Mouse (Mus musculus) frontal cortex, postnatal 25 days (tissue): ENCODE results near the gene Fbxo31.
A peak's percentile ranks its signal among the peaks of the same experiment; 100 is the strongest.
"Not testable (repeated sequence)": the region's sequence is repeated elsewhere in the genome, so short reads cannot be mapped to it uniquely, and the experiment has no call there.

Experiments used
- DNase-seq, 2 experiments: peaks; one replicate each; pipeline ENCODE4 v3.0.0; 2022; ENCODE audit warnings: low spot score in 2 of 2

Fbxo31 gene

GRCm38 (mm10) chr8:121578676-121579451, at the start of gene Fbxo31:
Fbxo31 (minus strand) TSS chr8:121578806.
- DNase-seq: peak; percentile 88 to 91

DNA sequence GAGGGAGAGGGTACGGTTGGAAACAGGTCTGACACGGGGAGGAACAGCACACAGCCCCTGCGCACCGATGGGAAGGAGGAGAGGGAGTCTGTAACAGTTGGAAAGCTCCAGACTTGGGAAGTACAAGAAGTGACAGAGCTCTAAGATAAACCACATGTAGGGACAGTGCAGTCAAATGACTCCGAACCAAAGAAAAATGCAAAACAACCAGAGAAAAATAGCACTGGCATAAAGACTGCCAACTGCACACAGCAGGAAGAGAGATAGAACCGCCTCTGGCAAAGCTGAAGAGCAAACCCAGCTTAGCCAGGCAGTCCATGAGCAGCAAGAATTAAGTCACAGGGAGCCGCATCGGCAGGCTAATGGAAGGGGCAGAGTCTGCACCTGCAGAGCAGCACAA, 44.4 kb upstream of the Fbxo31 start:
- no peak for DNase-seq

DNA sequence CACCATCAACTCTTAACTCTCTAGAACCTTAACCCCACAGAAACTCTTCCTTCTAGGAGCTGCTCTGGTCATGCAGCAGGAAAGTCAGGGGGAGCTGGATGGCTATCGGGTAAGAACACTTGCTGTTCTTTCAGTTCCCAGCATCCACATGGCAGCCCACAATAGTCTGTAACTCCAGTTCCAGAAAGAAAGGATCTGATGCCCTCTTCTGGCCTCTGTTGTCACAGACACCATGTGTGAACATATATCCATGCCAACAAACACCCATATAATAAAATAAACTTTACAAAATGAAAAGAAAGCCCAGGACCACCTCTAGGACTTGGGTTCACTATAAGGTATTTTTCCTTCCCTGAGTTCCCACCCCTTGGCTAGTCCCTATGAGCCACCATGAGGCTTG, 43.3 kb upstream of the Fbxo31 start:
- no peak for DNase-seq

DNA sequence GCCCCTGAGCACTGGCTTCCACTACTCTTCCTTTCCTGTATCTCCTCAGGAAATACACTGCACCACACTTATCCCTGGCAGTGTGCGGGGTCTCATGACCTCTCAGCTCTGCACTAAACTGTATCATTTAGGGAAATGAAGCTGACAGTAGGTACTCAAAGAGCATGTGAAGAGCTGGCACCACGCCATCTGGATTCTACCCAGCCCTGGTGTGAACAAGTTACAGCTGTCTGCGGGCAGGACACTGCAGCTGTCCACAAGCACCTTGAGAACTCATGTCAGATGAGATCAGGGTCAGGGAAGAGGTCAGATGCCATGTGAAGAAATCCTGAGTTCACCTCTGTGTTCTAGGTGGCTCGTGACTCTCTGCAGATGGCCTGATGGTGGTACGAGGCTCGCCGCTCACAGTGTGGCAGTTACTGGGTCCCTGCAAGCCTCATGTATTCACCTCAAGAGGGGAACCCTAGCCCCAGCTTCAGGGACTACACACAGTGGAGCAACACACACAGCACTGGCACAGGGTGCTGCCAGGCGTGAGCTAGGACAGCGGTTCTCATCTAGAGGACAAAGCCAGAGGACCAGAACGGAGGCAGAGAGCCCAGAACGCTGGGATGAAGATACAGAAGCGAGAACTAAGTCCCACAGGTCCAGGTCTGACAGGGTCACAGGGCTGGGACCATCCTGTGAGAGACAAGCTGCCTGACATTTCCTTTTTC, 42.4 kb upstream of the Fbxo31 start:
- DNase-seq: no peak

DNA sequence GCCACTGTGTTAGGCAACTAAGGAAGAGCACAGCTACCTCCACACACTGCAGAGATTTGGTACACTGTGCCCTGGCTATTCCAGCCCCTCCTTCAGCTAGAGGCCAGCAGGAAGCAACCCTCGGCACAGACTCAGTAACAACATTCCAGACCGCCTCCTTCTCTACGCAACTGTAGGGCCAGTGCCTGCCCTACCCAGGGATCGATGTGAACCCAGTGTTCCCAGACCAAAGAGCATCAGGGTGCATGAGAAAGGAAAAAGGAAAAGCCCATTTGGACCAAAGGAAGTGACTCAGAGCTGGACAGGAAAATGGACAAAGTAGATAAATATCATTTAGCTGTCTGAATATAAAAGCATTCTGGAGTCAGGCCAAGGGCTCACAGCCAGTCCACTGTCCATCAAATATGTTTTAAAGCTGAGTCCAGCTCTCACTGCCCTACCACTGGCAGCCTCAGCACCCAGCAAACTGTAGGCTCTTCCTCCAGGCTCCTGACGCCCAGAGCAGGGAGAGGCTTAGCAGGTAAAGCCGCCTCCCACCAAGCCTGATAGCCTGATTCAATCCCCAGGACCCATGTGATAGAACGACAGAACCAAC, 40.9 kb upstream of the Fbxo31 start:
- DNase-seq: no peak

DNA sequence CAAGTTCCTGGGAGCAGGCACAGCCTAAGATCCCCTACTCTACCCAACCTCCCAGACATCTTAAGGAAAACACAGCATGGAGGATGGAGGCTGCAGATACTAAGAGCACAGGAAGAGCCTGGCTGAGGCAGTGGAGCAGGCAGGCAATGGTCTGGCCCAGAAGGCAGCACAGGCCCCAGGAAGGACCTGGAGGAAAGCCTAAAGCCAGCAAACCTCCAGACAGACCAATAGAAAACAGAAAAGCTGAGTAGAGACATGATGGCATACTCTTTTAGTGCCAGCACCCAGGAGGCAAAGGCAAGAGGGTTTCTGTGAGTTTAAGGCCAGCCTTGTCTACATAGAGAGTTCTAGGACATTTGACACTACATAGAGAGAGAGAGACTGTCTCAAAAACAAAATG, 34.8 kb upstream of the Fbxo31 start:
- no peak for DNase-seq

GRCm38 (mm10) chr8:121609916-121610315, 31.3 kb upstream of the Fbxo31 start:
- no peak for DNase-seq

- DNase-seq: no peak
These were observed 30.6 kb upstream of the Fbxo31 start for GRCm38 (mm10) chr8:121609251-121609650.

DNA sequence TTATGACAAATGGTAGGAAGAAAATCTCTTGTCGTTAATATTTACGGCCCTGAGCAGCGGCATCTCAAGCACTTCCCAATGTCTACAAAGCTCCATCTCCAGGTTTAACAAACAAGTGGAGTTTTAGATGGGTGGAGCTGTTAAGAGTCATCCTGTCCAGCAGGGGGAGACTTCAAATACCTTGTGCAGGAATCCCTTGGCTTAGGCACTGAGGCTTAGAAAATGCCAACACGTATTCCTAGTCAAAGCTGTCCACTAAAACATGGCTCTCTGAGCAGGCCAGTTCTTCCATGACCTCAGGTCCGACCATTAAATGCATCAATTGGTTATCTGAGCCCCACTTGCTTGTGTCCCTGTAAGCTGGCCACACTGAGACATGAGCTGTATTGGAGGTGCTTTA, 29.1 kb upstream of the Fbxo31 start:
- DNase-seq: no peak

- no peak for DNase-seq
These were observed 25.2 kb upstream of the Fbxo31 start for GRCm38 (mm10) chr8:121603801-121604200.

GRCm38 (mm10) chr8:121602860-121603259, 24.3 kb upstream of the Fbxo31 start:
- DNase-seq: peak; percentile 57 to 69

DNA sequence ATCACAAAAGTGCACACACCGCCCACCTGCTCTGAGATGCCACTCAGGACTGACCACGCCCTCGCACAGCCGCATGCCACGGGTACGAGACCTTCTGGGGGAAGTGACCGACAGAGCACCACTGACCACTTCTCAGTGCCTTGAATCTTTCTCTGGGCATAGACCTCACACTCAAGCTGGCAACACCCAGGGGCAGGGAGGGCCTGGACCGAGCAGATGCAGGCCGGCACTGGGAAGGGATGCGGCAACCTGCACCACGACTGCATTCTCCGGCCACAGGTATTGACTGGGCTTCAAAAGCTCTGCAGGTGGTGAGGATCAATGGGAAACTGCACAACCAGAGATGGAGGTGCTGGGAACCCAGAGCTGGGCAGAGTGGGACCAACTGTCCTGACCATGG, 23.8 kb upstream of the Fbxo31 start:
- no peak for DNase-seq

DNA sequence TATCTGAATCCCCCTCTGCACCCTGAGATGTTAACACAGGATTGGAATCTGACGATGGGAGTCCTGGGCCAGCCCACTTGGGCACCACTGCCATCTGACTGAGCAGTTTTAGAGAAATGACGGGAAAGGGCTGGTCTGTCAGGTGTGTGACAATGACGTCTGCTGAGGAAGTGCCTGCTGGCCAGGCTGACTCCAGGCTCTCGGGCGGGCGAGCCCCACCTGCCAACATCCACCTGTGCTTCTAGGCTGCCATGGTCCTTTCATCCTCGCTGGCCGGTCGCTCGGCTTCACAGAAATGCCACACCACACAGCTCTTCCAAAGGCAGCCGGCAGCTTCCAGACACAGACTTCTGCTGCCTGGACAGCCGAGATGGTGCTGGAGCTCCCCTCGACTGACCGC, 21.2 kb upstream of the Fbxo31 start:
- DNase-seq: no peak

GRCm38 (mm10) chr8:121598892-121599291, 20.3 kb upstream of the Fbxo31 start:
- DNase-seq: peak; percentile 50 to 67

DNA sequence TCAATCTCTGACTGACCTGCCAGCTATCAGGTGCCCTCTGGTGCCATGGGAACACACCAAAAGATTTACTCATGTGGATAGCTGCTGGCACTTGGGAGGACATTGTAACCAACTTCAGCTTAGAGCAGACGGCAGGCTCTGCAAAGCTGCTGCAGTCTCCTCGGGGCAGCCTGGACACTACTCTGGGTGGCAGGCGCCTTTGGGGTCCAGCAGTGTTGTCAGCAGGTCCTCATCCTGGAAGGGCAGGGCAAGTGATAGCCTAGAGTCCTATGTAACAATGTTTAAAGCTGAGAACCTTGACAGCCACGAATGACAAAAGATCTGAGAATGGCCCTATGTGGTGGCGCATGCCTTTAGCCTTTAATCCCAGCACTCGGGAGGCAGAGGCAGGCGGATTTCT, 19.6 kb upstream of the Fbxo31 start:
- DNase-seq: no peak

GRCm38 (mm10) chr8:121597492-121597891, 18.9 kb upstream of the Fbxo31 start:
- DNase-seq: not testable (repeated sequence)

DNA sequence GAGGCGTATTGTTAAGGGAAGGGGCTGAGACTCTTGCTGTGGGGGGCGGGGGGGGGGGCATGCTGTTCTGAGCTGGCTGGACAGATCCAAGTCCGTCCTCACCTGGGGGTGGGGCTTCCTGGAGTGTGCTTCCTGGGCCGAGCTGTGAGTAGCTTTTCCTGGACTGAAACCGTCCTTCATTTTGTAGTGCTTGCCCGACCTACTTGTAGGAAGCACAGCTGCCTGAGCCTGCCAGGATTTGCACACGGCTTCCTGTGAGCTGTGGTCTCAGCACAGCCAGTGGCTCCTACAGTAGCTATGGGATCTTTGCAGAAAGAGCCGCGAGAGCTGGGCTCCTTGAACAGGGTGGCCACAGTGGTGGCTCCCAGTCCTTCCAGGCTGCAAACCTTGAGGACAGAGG, 15.4 kb upstream of the Fbxo31 start:
- no peak for DNase-seq

DNA sequence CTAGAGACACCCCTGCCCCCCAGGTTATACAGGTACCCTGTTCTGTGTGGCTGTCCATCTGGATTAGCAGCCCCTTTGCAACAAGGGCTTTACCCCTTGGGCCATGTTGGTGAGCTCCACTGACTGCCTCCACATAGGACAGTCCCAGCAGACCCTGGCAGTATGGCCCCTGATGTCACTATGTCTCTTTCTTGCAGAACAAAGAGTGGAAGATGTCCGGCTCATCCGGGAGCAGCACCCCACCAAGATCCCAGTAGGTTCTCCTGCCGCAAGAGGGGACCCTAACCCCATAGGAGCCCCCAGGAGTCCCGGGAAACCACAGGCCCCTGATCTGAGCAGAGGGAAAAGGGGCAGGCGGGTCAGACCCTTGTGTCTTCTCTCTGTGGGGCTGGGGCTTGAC, 14.7 kb upstream of the Fbxo31 start:
- DNase-seq: no peak

DNA sequence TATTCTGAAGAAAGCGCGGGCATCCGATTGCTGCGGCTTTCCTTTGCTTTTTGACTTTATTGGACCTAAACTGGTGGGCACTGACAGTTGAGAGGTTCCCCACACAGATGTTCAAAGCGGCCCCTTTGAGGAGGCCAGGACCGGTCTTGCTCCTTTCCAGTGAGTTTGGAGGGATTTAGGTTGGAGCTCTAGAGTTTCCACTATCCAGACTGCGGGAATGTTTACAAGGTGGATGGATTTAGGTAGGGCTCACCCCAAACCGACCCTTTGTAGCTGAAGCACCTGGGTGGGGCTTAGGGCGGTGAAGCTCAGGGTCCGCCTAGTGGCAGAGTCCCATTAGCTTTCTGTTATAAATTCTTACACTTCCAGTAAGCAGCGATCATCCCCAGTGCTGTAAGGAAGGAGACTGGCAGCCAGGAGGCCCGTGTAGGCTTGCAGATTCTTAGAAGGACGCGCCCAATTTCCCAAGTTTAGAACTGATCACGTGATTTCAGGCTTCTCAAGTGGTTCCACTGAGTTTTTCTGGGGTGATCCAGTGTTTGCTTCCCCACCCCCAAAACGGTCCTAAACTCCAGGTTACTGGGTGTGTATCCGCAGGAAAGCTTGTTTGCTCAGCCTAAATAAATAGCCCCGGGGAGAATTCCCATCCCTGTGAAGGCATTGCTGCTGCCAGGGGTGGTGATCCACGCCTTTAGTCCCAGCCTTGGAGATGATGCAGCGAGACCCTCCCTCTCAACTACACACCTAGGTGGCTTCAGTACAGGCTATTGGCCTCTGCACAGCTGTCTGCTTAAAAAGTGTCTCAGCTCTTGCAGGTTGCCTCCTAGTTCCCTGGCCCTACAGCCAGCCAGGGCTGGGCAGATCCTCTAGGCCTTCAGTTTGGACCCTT, 12.8 kb upstream of the Fbxo31 start:
- DNase-seq: no peak

GRCm38 (mm10) chr8:121590203-121591177, 11.9 kb upstream of the Fbxo31 start, which contains the start of gene Map1lc3b:
Map1lc3b (plus strand) TSS chr8:121590361.
- peak; percentile 86 to 93 for DNase-seq
